Mouse (Mus musculus): ENCODE results near the gene Ccdc12. TPM values are rescaled to one million over a fixed set of nuclear protein-coding genes. Genes with fewer than 3 reads are reported as not detected.

Gene Ccdc12
- polyA plus RNA-seq, 1 experiment from 2014 or later = 113 TPM

GRCm38 (mm10) chr9:110741711-110742294 lies 85.5 kb downstream of the Ccdc12 start, which contains the start of gene Myl3:
TSS of gene Myl3 (plus strand) at chr9:110741861.
- peak within 1 kb of the TSS; percentile 78 for H3K9ac ChIP-seq
- H3K4me3 ChIP-seq = peak within 1 kb of the TSS; percentile 73
- peak within 1 kb of the TSS; percentile 90 for H3K4me2 ChIP-seq (replicated peaks)
- H3K27ac ChIP-seq = peak within 1 kb of the TSS; percentile 65
- no peaks in the 10 kb centered on the region for H3K36me3 ChIP-seq
- peaks cover 40% of the 10 kb centered on the region for H3K27me3 ChIP-seq
- H3K9me3 ChIP-seq (replicated peaks) = no peaks in the 10 kb centered on the region
- 2% methylated on average over 17 of the region's 17 CpGs for WGBS
- peaks cover 36% of the 10 kb centered on the region for H3K4me1 ChIP-seq
- ATAC-seq (ENCODE audit: low FRiP score) = no peak

DNA sequence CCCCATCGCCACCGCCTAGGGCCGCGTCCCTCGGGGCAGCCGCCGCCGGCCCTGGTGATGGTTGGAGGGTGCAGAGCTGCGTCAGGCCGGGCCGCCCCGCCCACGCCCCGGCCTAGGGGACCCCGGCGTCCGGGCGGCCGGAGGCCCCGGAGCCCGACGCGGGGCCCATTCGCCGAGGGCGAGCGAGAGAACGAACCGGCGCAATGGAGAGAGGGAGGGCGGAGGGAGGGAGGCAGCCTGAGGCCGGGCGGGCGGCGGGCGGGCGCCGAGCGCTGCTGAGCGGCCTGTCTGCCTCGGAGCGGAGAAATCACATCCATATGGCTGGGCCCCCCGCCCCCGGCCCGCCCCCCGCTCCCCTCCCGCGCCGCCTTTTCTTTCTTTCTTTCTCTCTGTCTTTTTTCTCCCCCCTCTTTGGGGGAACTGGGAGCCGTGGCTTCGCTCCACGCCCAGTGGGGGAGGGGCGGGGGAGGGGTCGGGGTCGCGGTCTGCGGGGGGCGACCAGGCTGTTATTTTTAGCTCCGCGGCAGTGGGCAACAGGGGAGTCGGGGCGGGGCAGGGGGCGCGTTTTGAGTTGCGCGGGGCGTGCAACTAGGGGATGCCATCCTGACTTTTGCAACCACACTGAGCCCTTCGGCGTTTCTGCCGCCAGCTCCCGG lies 86.1 kb downstream of the Ccdc12 start:
- Histone ChIP-seq H3K4me1 (peaks cover 32% of the 10 kb centered on the region), H3K36me3 (no peaks in the 10 kb centered on the region), H3K9me3 (replicated peaks) (no peaks in the 10 kb centered on the region), H3K27me3 (peaks cover 40% of the 10 kb centered on the region), H3K27ac (peak overlapping the region; percentile 65), H3K4me3 (peak overlapping the region; percentile 73), H3K9ac (peak overlapping the region; percentile 78), H3K4me2 (replicated peaks) (peak overlapping the region; percentile 90)
- WGBS = 0% methylated on average over 29 of the region's 71 CpGs
- peak; percentile 64 for ATAC-seq (ENCODE audit: low FRiP score)

DNA sequence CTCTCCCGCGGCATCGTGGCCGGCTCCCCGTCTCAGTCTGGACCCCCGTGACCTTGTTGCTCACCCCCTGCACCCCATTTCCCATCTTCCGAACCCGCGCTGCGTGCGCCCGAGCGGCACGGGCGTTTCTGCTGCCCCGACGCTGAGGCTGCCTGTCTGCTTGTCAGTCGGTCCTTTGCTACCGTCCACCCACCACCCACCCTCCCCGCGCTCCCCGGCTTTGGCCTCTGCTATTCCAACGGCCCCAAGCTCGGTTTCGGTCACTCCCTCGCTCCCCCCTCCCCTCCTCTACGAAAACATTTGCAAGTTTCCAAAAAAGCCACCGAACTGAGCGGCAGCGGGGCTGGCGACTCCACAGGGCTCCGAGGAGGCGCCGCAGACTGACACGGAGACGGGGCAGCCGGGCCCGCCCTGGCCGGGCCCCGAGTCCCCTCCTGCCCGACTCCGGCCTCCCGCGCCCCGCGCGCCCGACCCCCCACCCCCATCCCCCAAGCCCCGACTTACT lies 86.7 kb downstream of the Ccdc12 start:
- ATAC-seq (ENCODE audit: low FRiP score) = peak; percentile 30
- Histone ChIP-seq H3K27ac (peak overlapping the region; percentile 65), H3K4me2 (replicated peaks) (peak overlapping the region; percentile 90), H3K27me3 (peaks cover 40% of the 10 kb centered on the region), H3K4me1 (peaks cover 30% of the 10 kb centered on the region), H3K4me3 (peak overlapping the region; percentile 73), H3K9ac (peak overlapping the region; percentile 78), H3K9me3 (replicated peaks) (no peaks in the 10 kb centered on the region), H3K36me3 (no peaks in the 10 kb centered on the region)
- WGBS = under 1% methylated on average over 44 of the region's 49 CpGs

DNA sequence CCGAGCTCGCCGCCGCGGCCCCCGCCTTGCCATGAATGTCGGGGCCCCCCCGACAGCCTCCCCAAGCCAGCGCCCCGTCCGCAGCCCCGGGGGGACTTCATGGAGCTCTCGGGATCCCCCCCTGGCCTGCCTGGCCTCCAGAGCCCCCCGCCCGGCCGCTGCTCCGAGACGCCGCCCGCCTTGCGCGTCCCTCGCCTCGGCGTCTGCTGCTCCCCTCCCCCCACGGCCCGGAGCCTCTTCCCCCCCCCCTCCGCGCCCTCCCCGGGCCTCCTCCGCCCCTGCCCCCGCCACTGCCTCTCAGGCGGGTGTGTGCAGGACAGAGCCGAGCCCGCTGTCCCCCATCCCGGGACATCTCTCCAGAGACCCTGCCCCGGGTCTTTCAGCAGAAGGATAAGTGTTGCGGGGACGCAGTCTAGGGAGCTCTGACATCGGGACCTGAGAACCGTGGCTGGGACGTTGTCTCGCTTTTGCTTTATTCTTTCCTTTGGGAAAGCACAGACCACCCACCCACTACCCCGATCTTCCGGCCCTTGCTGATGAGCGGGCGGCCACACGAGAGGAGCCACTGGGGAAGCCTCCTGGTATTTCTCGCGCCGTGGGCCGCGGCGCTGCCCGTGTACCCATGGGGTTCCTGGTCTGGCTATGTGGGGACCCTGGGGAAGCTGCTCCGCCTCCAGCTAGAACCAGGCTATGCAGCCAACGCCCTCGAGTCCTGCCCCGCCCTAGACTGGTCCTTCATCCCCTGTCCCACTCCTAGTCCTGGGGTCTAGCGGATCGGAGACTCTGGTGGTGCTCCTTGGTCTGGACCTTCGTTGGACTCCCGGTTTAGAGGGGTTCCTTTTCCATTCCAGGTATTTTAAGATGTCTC lies 87.4 kb downstream of the Ccdc12 start:
- Histone ChIP-seq H3K27me3 (peaks cover 40% of the 10 kb centered on the region), H3K9ac (peak overlapping the region; percentile 78), H3K9me3 (replicated peaks) (no peaks in the 10 kb centered on the region), H3K4me2 (replicated peaks) (peak overlapping the region; percentile 90), H3K4me3 (peak overlapping the region; percentile 73), H3K27ac (peak overlapping the region; percentile 65; the same call in 1 of the 2 replicates), H3K4me1 (peaks cover 30% of the 10 kb centered on the region), H3K36me3 (no peaks in the 10 kb centered on the region)
- ATAC-seq (ENCODE audit: low FRiP score) = peak; percentile 59
- 3% methylated on average over 43 of the region's 63 CpGs for WGBS

DNA sequence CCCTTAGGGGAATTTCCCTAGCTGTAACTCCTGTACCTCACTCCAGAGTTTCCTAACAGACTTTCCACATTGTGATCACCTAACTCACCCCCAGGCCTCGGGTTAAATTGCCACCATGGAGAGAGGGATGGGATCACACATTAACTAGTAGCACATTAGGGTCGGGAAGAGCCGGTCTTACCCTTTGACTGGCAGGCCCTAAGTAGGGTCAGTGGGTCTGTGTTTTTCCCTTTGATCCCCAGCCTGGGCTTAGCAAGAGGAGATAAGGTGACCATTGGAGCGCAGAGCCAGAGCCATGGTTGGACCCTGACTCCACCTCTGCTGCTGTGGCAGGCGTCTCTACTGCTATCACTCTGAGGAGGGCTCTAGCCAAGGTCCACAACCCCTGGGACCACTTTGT lies 89.4 kb downstream of the Ccdc12 start:
- ATAC-seq (ENCODE audit: low FRiP score) = no peak
- Histone ChIP-seq H3K4me2 (replicated peaks) (no peak overlapping the region), H3K27me3 (peaks cover 42% of the 10 kb centered on the region), H3K36me3 (no peaks in the 10 kb centered on the region), H3K9me3 (replicated peaks) (no peaks in the 10 kb centered on the region), H3K4me1 (peaks cover 28% of the 10 kb centered on the region), H3K9ac (no peak overlapping the region), H3K27ac (no peak overlapping the region), H3K4me3 (no peak overlapping the region)
- 15% methylated on average over 5 of the region's 5 CpGs for WGBS

- no peaks in the 10 kb centered on the region for H3K36me3 ChIP-seq
- H3K4me3 ChIP-seq = no peak overlapping the region
- 39% methylated on average over 5 of the region's 5 CpGs for WGBS
- no peak overlapping the region for H3K9ac ChIP-seq
- no peaks in the 10 kb centered on the region for H3K9me3 ChIP-seq (replicated peaks)
- H3K4me1 ChIP-seq = peaks cover 23% of the 10 kb centered on the region
- peaks cover 37% of the 10 kb centered on the region for H3K27me3 ChIP-seq
- H3K27ac ChIP-seq = no peak overlapping the region
- H3K4me2 ChIP-seq (replicated peaks) = no peak overlapping the region
- ATAC-seq (ENCODE audit: low FRiP score) = no peak
Observed at GRCm38 (mm10) chr9:110746238-110746637, 89.9 kb downstream of the Ccdc12 start.

DNA sequence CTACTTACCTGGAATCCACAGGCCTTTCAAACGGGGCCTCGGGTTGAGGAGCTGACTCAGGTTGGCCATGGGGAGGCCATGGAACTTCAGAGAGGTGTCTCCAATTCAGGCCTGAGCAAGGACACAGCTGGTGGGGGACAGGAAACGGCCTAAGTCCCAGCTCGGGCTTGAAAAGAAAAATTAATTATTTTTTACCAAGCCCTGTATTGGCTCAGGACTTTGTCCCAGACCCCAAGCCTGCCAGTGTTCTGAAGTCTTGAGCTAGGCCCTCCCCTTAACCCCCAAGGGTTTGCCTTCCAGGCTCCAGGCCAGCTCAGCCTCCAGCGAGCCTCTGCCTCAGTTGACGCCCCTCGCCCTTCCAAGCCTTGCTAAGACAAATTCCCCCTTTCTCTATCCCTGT lies 90.7 kb downstream of the Ccdc12 start, which contains the start of gene Pth1r:
Gene Pth1r, minus strand, starts transcription at position 185 of the 400 bp plus-strand sequence.
- peaks cover 30% of the 10 kb centered on the region for H3K27me3 ChIP-seq
- no peaks in the 10 kb centered on the region for H3K9me3 ChIP-seq (replicated peaks)
- peaks cover 16% of the 10 kb centered on the region for H3K4me1 ChIP-seq
- WGBS = 64% methylated on average over 7 of the region's 7 CpGs
- ATAC-seq (ENCODE audit: low FRiP score) = no peak
- no peak within 1 kb of the TSS for H3K4me2 ChIP-seq (replicated peaks)
- H3K4me3 ChIP-seq = no peak within 1 kb of the TSS
- no peak within 1 kb of the TSS for H3K27ac ChIP-seq
- H3K9ac ChIP-seq = no peak within 1 kb of the TSS
- no peaks in the 10 kb centered on the region for H3K36me3 ChIP-seq

- ATAC-seq (ENCODE audit: low FRiP score) = no peak
- Histone ChIP-seq H3K9ac (no peak overlapping the region), H3K4me2 (replicated peaks) (no peak overlapping the region), H3K27ac (no peak overlapping the region), H3K27me3 (peaks cover 27% of the 10 kb centered on the region), H3K36me3 (no peaks in the 10 kb centered on the region), H3K4me1 (peaks cover 7% of the 10 kb centered on the region), H3K4me3 (no peak overlapping the region), H3K9me3 (replicated peaks) (no peaks in the 10 kb centered on the region)
- 70% methylated on average over 2 of the region's 2 CpGs for WGBS
Observed at GRCm38 (mm10) chr9:110748451-110748850, 92.1 kb downstream of the Ccdc12 start.

- Histone ChIP-seq H3K27ac (no peak overlapping the region), H3K27me3 (peaks cover 11% of the 10 kb centered on the region)
Observed at GRCm38 (mm10) chr9:110750404-110751187, 94.3 kb downstream of the Ccdc12 start.

GRCm38 (mm10) chr9:110751412-110751811 lies 95.1 kb downstream of the Ccdc12 start:
- H3K9ac ChIP-seq = no peak overlapping the region
- 88% methylated on average over 5 of the region's 5 CpGs for WGBS
- H3K27me3 ChIP-seq = peaks cover 5% of the 10 kb centered on the region
- no peak overlapping the region for H3K27ac ChIP-seq
- no peak overlapping the region for H3K4me3 ChIP-seq
- no peaks in the 10 kb centered on the region for H3K36me3 ChIP-seq
- no peaks in the 10 kb centered on the region for H3K9me3 ChIP-seq (replicated peaks)
- peaks cover 4% of the 10 kb centered on the region; the same call in 1 of the 2 replicates for H3K4me1 ChIP-seq
- no peak overlapping the region for H3K4me2 ChIP-seq (replicated peaks)
- no peak for ATAC-seq (ENCODE audit: low FRiP score)

More at GRCm38 (mm10) chr9:110750404-110751187, 94.3 kb downstream of the Ccdc12 start:
- no peak for ATAC-seq (ENCODE audit: low FRiP score)
- Histone ChIP-seq H3K4me2 (replicated peaks) (no peak overlapping the region), H3K9me3 (replicated peaks) (no peaks in the 10 kb centered on the region), H3K4me3 (no peak overlapping the region), H3K9ac (no peak overlapping the region), H3K4me1 (peaks cover 4% of the 10 kb centered on the region; the same call in 1 of the 2 replicates), H3K36me3 (no peaks in the 10 kb centered on the region)
- WGBS = 51% methylated on average over 14 of the region's 14 CpGs

GRCm38 (mm10) chr9:110752917-110753435 lies 96.7 kb downstream of the Ccdc12 start:
- H3K4me2 ChIP-seq (replicated peaks) = no peak overlapping the region
- ATAC-seq (ENCODE audit: low FRiP score) = no peak
- no peaks in the 10 kb centered on the region for H3K9me3 ChIP-seq (replicated peaks)
- H3K4me1 ChIP-seq = no peaks in the 10 kb centered on the region
- H3K9ac ChIP-seq = no peak overlapping the region
- WGBS = 77% methylated on average over 4 of the region's 4 CpGs
- H3K4me3 ChIP-seq = no peak overlapping the region
- peaks cover 5% of the 10 kb centered on the region; the same call in 1 of the 2 replicates for H3K27me3 ChIP-seq
- H3K27ac ChIP-seq = no peak overlapping the region
- no peaks in the 10 kb centered on the region for H3K36me3 ChIP-seq

Measured in hindbrain, embryonic 12.5 days (tissue).